Mouse (Mus musculus) CH12.LX (cell line): ENCODE data around the gene Eef2k. TPM values are rescaled to one million over a fixed set of nuclear protein-coding genes. Genes with fewer than 3 reads are reported as not detected.

Experiments
- DNase-seq: peaks from one replicate; pipeline ENCODE4 v3.0.0-alpha.2; 2013; ENCODE audit errors: extremely low read depth
- H3K27ac ChIP-seq: 2 replicates; pipeline ENCODE4 v1.5.1; 2012; ENCODE audit warnings: low read depth, mild to moderate bottlenecking, control low read depth, moderate library complexity; ENCODE audit not compliant: insufficient read depth
- H3K27me3 ChIP-seq: replicated peaks from 2 replicates; pipeline ENCODE3; 2012; ENCODE audit warnings: inconsistent platforms
- H3K36me3 ChIP-seq, 2 experiments: replicated peaks in 1 of 2; 2 replicates each; pipeline versions ENCODE3 to v1.6.1; 2012; ENCODE audit warnings: inconsistent platforms in 1 of 2, low read length in 1 of 2, mild to moderate bottlenecking in 1 of 2, mixed read lengths in 1 of 2, moderate library complexity in 1 of 2; ENCODE audit not compliant: control insufficient read depth in 1 of 2, insufficient read depth in 1 of 2
- H3K4me1 ChIP-seq, 2 experiments: 2 replicates each; pipeline ENCODE4 v1.6.1; 2012; ENCODE audit warnings: inconsistent platforms in 1 of 2, moderate library complexity in 1 of 2; ENCODE audit not compliant: insufficient read depth in 2 of 2, control insufficient read depth in 1 of 2
- H3K4me2 ChIP-seq: 2 replicates; pipeline ENCODE4 v1.6.1; 2012; ENCODE audit warnings: low read depth, mild to moderate bottlenecking, control low read depth; ENCODE audit not compliant: poor library complexity, insufficient read depth, severe bottlenecking
- H3K4me3 ChIP-seq, 3 experiments: fragments of 150-350 bp in 1 of 3; sonication (generic) in 1 of 3; replicated peaks in 1 of 3; 2 replicates each; pipeline versions ENCODE3 to v1.5.1; 2011 to 2012; ENCODE audit warnings: low read depth in 2 of 3, low read length in 2 of 3, mild to moderate bottlenecking in 2 of 3, moderate library complexity in 2 of 3, control low read depth in 1 of 3, improper control_type of control experiment in 1 of 3, inconsistent platforms in 1 of 3, mixed read lengths in 1 of 3; ENCODE audit not compliant: poor library complexity in 1 of 3
- H3K79me2 ChIP-seq: replicated peaks from 2 replicates; pipeline ENCODE4 v1.6.1; 2012; ENCODE audit warnings: mild to moderate bottlenecking, moderate library complexity; ENCODE audit not compliant: control insufficient read depth, poor library complexity, insufficient read depth, severe bottlenecking; ENCODE audit errors: extremely low read depth
- H3K9ac ChIP-seq: 2 replicates; pipeline ENCODE4 v1.6.1; 2012; ENCODE audit warnings: low read depth, mild to moderate bottlenecking, control low read depth, moderate library complexity; ENCODE audit not compliant: insufficient read depth
- H3K9me3 ChIP-seq: replicated peaks from 2 replicates; pipeline ENCODE3; 2012; ENCODE audit warnings: low read length, inconsistent platforms, mixed read lengths
- CHD1 ChIP-seq: IDR thresholded peaks from 2 replicates; pipeline ENCODE4 v1.6.1; 2012; ENCODE audit warnings: low read depth, low read length, improper control_type of control experiment, inconsistent platforms
- CTCF ChIP-seq, 2 experiments: IDR thresholded peaks in 1 of 2; conservative IDR thresholded peaks in 1 of 2; 2 replicates each; pipeline ENCODE4 v1.5.1; 2011 to 2012; ENCODE audit warnings: low read depth in 2 of 2, low read length in 2 of 2, improper control_type of control experiment in 1 of 2, inconsistent platforms in 1 of 2, mild to moderate bottlenecking in 1 of 2, moderate library complexity in 1 of 2
- E2F4 ChIP-seq: IDR thresholded peaks from 2 replicates; pipeline ENCODE4 v1.6.1; 2011; ENCODE audit warnings: low read depth, low read length, improper control_type of control experiment; ENCODE audit not compliant: insufficient replicate concordance
- EP300 ChIP-seq: IDR thresholded peaks from 2 replicates; pipeline ENCODE4 v1.6.1; 2011; ENCODE audit warnings: low read length, improper control_type of control experiment
- GABPA ChIP-seq: IDR thresholded peaks from 2 replicates; pipeline ENCODE4 v1.6.1; 2012; ENCODE audit warnings: low read depth, low read length, improper control_type of control experiment, inconsistent platforms; ENCODE audit not compliant: insufficient replicate concordance
- HCFC1 ChIP-seq: IDR thresholded peaks from 2 replicates; pipeline ENCODE4 v1.6.1; 2012; ENCODE audit warnings: low read depth, mild to moderate bottlenecking, inconsistent platforms, low read length, improper control_type of control experiment
- IRF4 ChIP-seq: IDR thresholded peaks from 2 replicates; pipeline ENCODE4 v1.6.1; 2014; ENCODE audit warnings: low read depth, mild to moderate bottlenecking, inconsistent platforms, low read length, improper control_type of control experiment
- JUN ChIP-seq: IDR thresholded peaks from 2 replicates; pipeline ENCODE4 v1.6.1; 2011; ENCODE audit warnings: low read depth, mild to moderate bottlenecking, low read length, improper control_type of control experiment, moderate library complexity; ENCODE audit not compliant: insufficient read depth
- JUND ChIP-seq: conservative IDR thresholded peaks from 2 replicates; pipeline ENCODE4 v1.6.1; 2011; ENCODE audit warnings: low read depth, low read length, improper control_type of control experiment
- MAX ChIP-seq: IDR thresholded peaks from 2 replicates; pipeline ENCODE4 v1.6.1; 2011; ENCODE audit warnings: low read length, improper control_type of control experiment
- MYC ChIP-seq: IDR thresholded peaks from 2 replicates; pipeline ENCODE4 v1.6.1; 2011; ENCODE audit warnings: low read depth, mild to moderate bottlenecking, improper control_type of control experiment, low read length
- NELFE ChIP-seq: IDR thresholded peaks from 2 replicates; pipeline ENCODE4 v1.6.1; 2011; ENCODE audit warnings: low read depth, low read length, improper control_type of control experiment
- NRF1 ChIP-seq: IDR thresholded peaks from 2 replicates; pipeline ENCODE4 v1.6.1; 2014; ENCODE audit warnings: low read depth, mild to moderate bottlenecking, inconsistent platforms, low read length, improper control_type of control experiment, moderate library complexity
- PAX5 ChIP-seq: IDR thresholded peaks from 2 replicates; pipeline ENCODE4 v1.6.1; 2012; ENCODE audit warnings: low read length, inconsistent platforms, mixed read lengths
- POLR2A ChIP-seq: IDR thresholded peaks from 2 replicates; pipeline ENCODE4 v1.6.1; 2011; ENCODE audit warnings: low read depth, mild to moderate bottlenecking, improper control_type of control experiment, low read length
- POLR2AphosphoS2 ChIP-seq: IDR thresholded peaks from 2 replicates; pipeline ENCODE4 v1.6.1; 2011; ENCODE audit warnings: low read depth, low read length, improper control_type of control experiment
- RCOR1 ChIP-seq: conservative IDR thresholded peaks from 2 replicates; pipeline ENCODE4 v1.6.1; 2012; ENCODE audit warnings: low read depth, mild to moderate bottlenecking, inconsistent platforms, low read length, improper control_type of control experiment
- SIN3A ChIP-seq: IDR thresholded peaks from 2 replicates; pipeline ENCODE4 v1.6.1; 2012; ENCODE audit warnings: low read length, improper control_type of control experiment, inconsistent platforms
- TBP ChIP-seq: conservative IDR thresholded peaks from 2 replicates; pipeline ENCODE4 v1.6.1; 2011; ENCODE audit warnings: low read depth, low read length, improper control_type of control experiment
- TCF12 ChIP-seq: IDR thresholded peaks from 2 replicates; pipeline ENCODE4 v1.6.1; 2014; ENCODE audit warnings: low read depth, mild to moderate bottlenecking, inconsistent platforms, low read length, improper control_type of control experiment
- UBTF ChIP-seq: IDR thresholded peaks from 2 replicates; pipeline ENCODE4 v1.6.1; 2012; ENCODE audit warnings: low read depth, mild to moderate bottlenecking, inconsistent platforms, low read length, improper control_type of control experiment, moderate library complexity
- USF2 ChIP-seq: conservative IDR thresholded peaks from 2 replicates; pipeline ENCODE4 v1.6.1; 2011; ENCODE audit warnings: low read depth, low read length, improper control_type of control experiment
- ZC3H11A ChIP-seq: IDR thresholded peaks from 2 replicates; pipeline ENCODE4 v1.6.1; 2012; ENCODE audit warnings: low read depth, mild to moderate bottlenecking, inconsistent platforms, low read length, improper control_type of control experiment
- dilution Hi-C: fragments of 300-500 bp; cut with MboI; formaldehyde crosslinking; loops from 2 replicates; pipeline ENCODE4 v1.14.3; 2020; ENCODE audit warnings: low sequenced_read_pairs; ENCODE audit not compliant: extremely low pct_unique_long_range_greater_than_20kb, extremely low pct_ligation_motif_present
- in situ Hi-C: fragments of 300-500 bp; cut with MboI; formaldehyde crosslinking; loops from 3 replicates; pipeline ENCODE4 v1.14.3; 2019; ENCODE audit warnings: low sequenced_read_pairs, low pct_ligation_motif_present, low pct_unique_long_range_greater_than_20kb, mixed read lengths
- polyA plus RNA-seq: library from polyadenylated mRNA; unstranded; fragments of >175 nt; gene quantifications from 2 replicates; pipeline ENCODE4 v1.2.1, GENCODE M21; 2012; ENCODE audit warnings: low read depth; ENCODE audit not compliant: insufficient read length
- total RNA-seq, 2 experiments: library from RNA; depleted of rRNA; stranded (reverse); fragments of 300-350 nt in 1 of 2; fragments of >200 nt in 1 of 2; gene quantifications; 2 replicates each; pipeline ENCODE4 v1.2.3; 2012 to 2014

Gene Eef2k
- total and polyA plus RNA-seq, 3 experiments = 5.5 to 13.9 (median 13.7) TPM

DNA sequence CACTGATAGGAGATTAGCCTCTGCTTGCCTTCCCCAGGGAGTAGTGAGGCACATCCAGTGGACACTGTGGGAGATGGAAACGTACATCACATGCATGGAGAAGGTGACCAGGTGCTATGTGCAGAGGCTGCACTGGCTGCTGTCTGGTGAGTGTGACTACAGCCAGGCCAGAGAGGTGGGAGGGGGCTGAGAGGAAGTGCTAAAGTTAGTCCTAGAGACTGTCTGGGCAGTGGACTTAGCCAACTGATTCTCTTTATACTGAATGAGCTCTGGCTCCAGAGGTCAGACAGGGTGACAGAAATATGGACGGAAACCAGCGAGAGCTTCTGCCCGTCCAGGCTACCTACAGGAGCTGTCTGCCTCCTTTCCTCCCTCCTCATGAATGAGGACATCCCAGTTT lies 47.1 kb upstream of the Eef2k start:
- peaks cover 46% of the 10 kb centered on the region for H3K27me3 ChIP-seq
- no peak overlapping the region for H3K9ac ChIP-seq
- dilution Hi-C loops (no loop called here), in situ Hi-C loops (no loop called here)
- no peak overlapping the region for H3K4me2 ChIP-seq
- no peak for TF ChIP-seq TBP
- TF ChIP-seq MYC = no peak
- no peak for TF ChIP-seq E2F4
- no peak for TF ChIP-seq USF2
- TF ChIP-seq NELFE = no peak
- no peak for TF ChIP-seq CHD1
- TF ChIP-seq ZC3H11A = no peak
- TF ChIP-seq SIN3A = no peak
- TF ChIP-seq JUND = no peak
- 0 out of 4 replicates have a peak, but pooled peaks cover 0 to 3% of the 10 kb centered on the region in 2 experiments for H3K4me1 ChIP-seq
- H3K9me3 ChIP-seq = no peaks in the 10 kb centered on the region
- H3K4me3 ChIP-seq = no peak overlapping the region
- DNase-seq = no peak
- no peak overlapping the region for H3K27ac ChIP-seq
- H3K79me2 ChIP-seq = no peaks in the 10 kb centered on the region
- no peaks in the 10 kb centered on the region for H3K36me3 ChIP-seq

GRCm38 (mm10) chr7:120796369-120796768 lies 46.3 kb upstream of the Eef2k start:
- Histone ChIP-seq H3K27ac (no peak overlapping the region), H3K9ac (no peak overlapping the region), H3K36me3 (no peaks in the 10 kb centered on the region), H3K9me3 (no peaks in the 10 kb centered on the region), H3K27me3 (peaks cover 46% of the 10 kb centered on the region), H3K4me3 (no peak overlapping the region), H3K4me1 (0 out of 4 replicates have a peak, but pooled peaks cover 0 to 3% of the 10 kb centered on the region in 2 experiments), H3K79me2 (no peaks in the 10 kb centered on the region), H3K4me2 (no peak overlapping the region)
- dilution Hi-C loops (no loop called here), in situ Hi-C loops (no loop called here)
- peak; percentile 17 for DNase-seq
- no peak for TF ChIP-seq MYC
- TF ChIP-seq SIN3A = no peak
- TF ChIP-seq CTCF (conservative IDR thresholded peaks at IDR 0.05 in 1 of 2, IDR thresholded peaks at IDR 0.05 in 1 of 2; ENCODE audit: low read depth in 2 of 2, low read length in 2 of 2) = no peak
- no peak for TF ChIP-seq MAX

DNA sequence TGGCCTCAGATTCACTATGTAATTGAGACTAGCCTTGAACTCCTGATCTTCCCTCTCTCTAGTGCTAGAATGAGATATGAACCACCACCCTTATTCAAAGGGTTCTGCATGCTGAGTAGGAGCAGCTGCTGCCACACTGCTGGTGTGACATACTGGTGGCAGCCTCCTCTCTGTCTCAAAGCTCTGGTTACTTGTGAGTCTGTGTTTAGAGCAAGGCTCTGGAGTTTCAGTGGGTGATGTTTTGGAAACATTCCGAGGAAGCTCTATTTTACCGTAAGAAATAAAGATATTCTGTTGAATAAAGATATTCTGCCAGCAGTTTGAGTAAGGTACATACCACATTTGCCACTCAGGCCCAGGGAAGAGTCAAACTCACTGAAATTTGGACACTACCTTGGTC lies 39.4 kb upstream of the Eef2k start:
- in situ Hi-C loops = loop anchor here (5.0 kb wide), 1 partner anchor 36 kb away; no protein-coding TSS in a partner anchor
- Histone ChIP-seq H3K36me3 (no peaks in the 10 kb centered on the region), H3K4me3 (no peak overlapping the region), H3K27me3 (peaks cover 15% of the 10 kb centered on the region), H3K4me2 (no peak overlapping the region), H3K27ac (no peak overlapping the region), H3K4me1 (no peaks in the 10 kb centered on the region), H3K9me3 (no peaks in the 10 kb centered on the region), H3K9ac (no peak overlapping the region), H3K79me2 (no peaks in the 10 kb centered on the region)
- no peak for DNase-seq
- dilution Hi-C loops = no loop called here
- TF ChIP-seq NRF1 (no peak), HCFC1 (no peak), ZC3H11A (no peak), RCOR1 (no peak), GABPA (no peak), POLR2A (no peak), JUND (no peak), EP300 (no peak), PAX5 (no peak), UBTF (no peak), MYC (no peak), TBP (no peak), TCF12 (no peak), POLR2AphosphoS2 (no peak), IRF4 (no peak), JUN (no peak)
